Mouse (Mus musculus) testis, adult 2 months (tissue): ENCODE measurements around the gene Nme1. TPM values are rescaled to one million over a fixed set of nuclear protein-coding genes. Genes with fewer than 3 reads are reported as not detected.

ENCODE experiments used
- H3K27ac ChIP-seq: fragments of 200-500 bp; 2 replicates; pipeline ENCODE4 v1.5.1; 2012; ENCODE audit warnings: low read depth, low read length; ENCODE audit not compliant: control insufficient read depth, insufficient read depth
- H3K27me3 ChIP-seq: fragments of 200-500 bp; 2 replicates; pipeline ENCODE4 v1.6.1; 2012; ENCODE audit warnings: mild to moderate bottlenecking, low read length, moderate library complexity; ENCODE audit not compliant: control insufficient read depth, insufficient read depth
- H3K36me3 ChIP-seq: fragments of 200-500 bp; 2 replicates; pipeline ENCODE4 v1.6.1; 2012; ENCODE audit warnings: mild to moderate bottlenecking, low read length; ENCODE audit not compliant: control insufficient read depth, insufficient read depth
- H3K4me1 ChIP-seq: fragments of 200-500 bp; 2 replicates; pipeline ENCODE4 v1.6.1; 2012; ENCODE audit warnings: low read length; ENCODE audit not compliant: control insufficient read depth, insufficient read depth
- H3K4me3 ChIP-seq: fragments of 200-500 bp; 2 replicates; pipeline ENCODE4 v1.5.1; 2012; ENCODE audit warnings: low read depth, mild to moderate bottlenecking, low read length, moderate library complexity, mixed read lengths; ENCODE audit not compliant: control insufficient read depth
- CTCF ChIP-seq: fragments of 200-500 bp; IDR thresholded peaks from 2 replicates; pipeline ENCODE4 v1.5.1; 2012; ENCODE audit warnings: low read depth, mild to moderate bottlenecking, inconsistent platforms, low read length, moderate library complexity; ENCODE audit not compliant: control insufficient read depth, insufficient read depth, insufficient replicate concordance
- POLR2A ChIP-seq: fragments of 200-500 bp; IDR thresholded peaks from 2 replicates; pipeline ENCODE4 v1.6.1; 2012; ENCODE audit warnings: low read depth, mild to moderate bottlenecking, inconsistent platforms, low read length, moderate library complexity; ENCODE audit not compliant: control insufficient read depth
- polyA plus RNA-seq: library from polyadenylated mRNA; depleted of rRNA; stranded (reverse); fragments of >200 nt; gene quantifications from 2 replicates; pipeline ENCODE4 v1.2.3, GENCODE M21; 2012

Gene Nme1
- polyA plus RNA-seq, 1 experiment = 51.5 TPM

GRCm38 (mm10) chr11:93963013-93963412 lies 5.3 kb downstream of the Nme1 start:
- no peak overlapping the region for H3K27ac ChIP-seq

GRCm38 (mm10) chr11:93961482-93961881 lies 6.8 kb downstream of the Nme1 start:
- Histone ChIP-seq H3K27me3 (no peaks in the 10 kb centered on the region), H3K4me1 (no peaks in the 10 kb centered on the region), H3K4me3 (no peak overlapping the region), H3K27ac (no peak overlapping the region), H3K36me3 (no peaks in the 10 kb centered on the region; the same call in 1 of the 2 replicates)
- TF ChIP-seq CTCF (no peak), POLR2A (no peak)

More at GRCm38 (mm10) chr11:93963013-93963412, 5.3 kb downstream of the Nme1 start:
- H3K4me3 ChIP-seq = no peak overlapping the region
- H3K36me3 ChIP-seq = no peaks in the 10 kb centered on the region; the same call in 1 of the 2 replicates
- TF ChIP-seq CTCF (no peak), POLR2A (no peak)
- no peaks in the 10 kb centered on the region; the same call in none of the 2 replicates for H3K4me1 ChIP-seq
- H3K27me3 ChIP-seq = no peaks in the 10 kb centered on the region

DNA sequence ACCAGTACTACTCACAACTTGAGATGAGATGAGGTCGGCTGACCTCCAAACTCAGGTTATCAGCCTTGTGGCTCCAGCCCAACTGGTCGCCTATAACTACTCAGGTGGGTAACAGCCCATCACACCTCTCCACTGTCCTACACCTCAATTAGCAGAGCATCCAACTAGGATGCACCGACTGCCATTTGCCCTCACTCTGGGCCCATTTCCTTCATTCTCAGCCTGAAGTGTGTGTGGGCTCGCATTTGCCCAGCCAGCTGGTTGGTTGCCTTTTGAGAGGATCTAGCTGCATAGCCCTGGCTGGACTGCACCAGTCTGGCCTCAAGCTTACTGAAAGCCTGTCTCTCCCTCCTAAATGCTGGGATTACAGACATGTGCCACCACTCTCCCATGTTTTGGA lies 10.6 kb downstream of the Nme1 start:
- Histone ChIP-seq H3K27me3 (no peaks in the 10 kb centered on the region), H3K27ac (no peak overlapping the region), H3K36me3 (no peaks in the 10 kb centered on the region), H3K4me3 (no peak overlapping the region), H3K4me1 (peaks cover 16% of the 10 kb centered on the region)
- TF ChIP-seq CTCF = no peak
- no peak for TF ChIP-seq POLR2A

GRCm38 (mm10) chr11:93957031-93957555 lies 11.2 kb downstream of the Nme1 start:
- Histone ChIP-seq H3K27ac (no peak overlapping the region), H3K36me3 (no peaks in the 10 kb centered on the region), H3K4me3 (no peak overlapping the region), H3K27me3 (no peaks in the 10 kb centered on the region), H3K4me1 (peaks cover 16% of the 10 kb centered on the region)
- TF ChIP-seq POLR2A (no peak), CTCF (no peak)

DNA sequence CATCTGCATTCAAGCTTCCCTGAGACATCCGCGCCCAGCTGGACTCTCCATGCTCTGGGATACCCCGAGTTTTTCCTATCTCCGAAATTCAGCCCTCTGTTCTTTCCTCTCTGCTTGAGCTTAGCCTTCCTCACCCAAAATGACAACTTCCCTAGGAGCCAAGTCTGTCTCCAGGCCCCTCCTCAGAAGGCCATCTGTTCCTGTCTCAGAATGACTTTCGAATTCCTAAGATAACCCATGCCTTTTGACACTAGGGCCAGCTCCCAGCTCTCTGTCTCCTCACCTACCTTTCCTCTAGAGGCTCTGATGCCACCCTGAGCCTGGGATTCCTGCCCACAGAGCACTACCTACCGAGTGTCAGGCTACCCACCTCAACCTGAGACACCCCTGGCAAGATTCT lies 12.2 kb downstream of the Nme1 start, which contains the start of gene Nme2:
Nme2 (minus strand) TSS at position 101 of the 400 bp plus-strand sequence.
- Histone ChIP-seq H3K36me3 (no peaks in the 10 kb centered on the region), H3K4me3 (peak within 1 kb of the TSS; percentile 92), H3K27ac (peak within 1 kb of the TSS; percentile 90), H3K27me3 (no peaks in the 10 kb centered on the region), H3K4me1 (peaks cover 16% of the 10 kb centered on the region)
- TF ChIP-seq CTCF (no peak), POLR2A (no peak)

- no peaks in the 10 kb centered on the region for H3K36me3 ChIP-seq
Measured at GRCm38 (mm10) chr11:93955256-93956150, 12.8 kb downstream of the Nme1 start.

DNA sequence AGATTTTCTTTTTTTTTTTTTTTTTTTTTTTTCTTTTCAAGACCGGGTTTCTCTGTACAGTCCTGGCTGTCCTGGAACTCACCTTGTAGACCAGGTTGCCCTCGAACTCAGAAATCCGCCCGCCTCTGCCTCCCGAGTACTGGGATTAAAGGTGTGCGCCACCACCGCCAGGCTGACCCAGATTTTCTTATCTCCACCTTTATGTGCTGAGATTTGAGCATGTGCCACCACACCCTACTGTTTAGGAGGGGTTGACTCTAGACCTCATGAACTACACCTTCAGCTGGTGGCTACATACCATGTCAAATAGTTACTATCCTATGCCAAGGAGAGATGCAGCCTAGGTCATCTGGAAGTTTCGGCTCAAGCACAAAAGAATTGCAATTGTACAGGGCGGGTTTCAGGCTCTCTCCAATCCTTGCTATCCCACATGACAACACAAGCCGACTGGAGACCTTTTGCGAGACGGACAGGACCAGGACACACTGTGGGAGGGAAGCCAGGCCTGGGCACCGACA lies 13.5 kb downstream of the Nme1 start:
- Histone ChIP-seq H3K4me3 (peak overlapping the region; percentile 92), H3K36me3 (no peaks in the 10 kb centered on the region), H3K4me1 (peaks cover 16% of the 10 kb centered on the region), H3K27me3 (no peaks in the 10 kb centered on the region), H3K27ac (peak overlapping the region; percentile 90)
- TF ChIP-seq CTCF (no peak), POLR2A (peak; percentile 47; the same call in 1 of the 2 replicates)

More at GRCm38 (mm10) chr11:93955256-93956150, 12.8 kb downstream of the Nme1 start:
- peaks cover 16% of the 10 kb centered on the region for H3K4me1 ChIP-seq
- TF ChIP-seq CTCF (no peak; the same call in 1 of the 2 replicates), POLR2A (peak; percentile 36; the same call in 1 of the 2 replicates)
- peak overlapping the region; percentile 90 for H3K27ac ChIP-seq
- no peaks in the 10 kb centered on the region for H3K27me3 ChIP-seq
- H3K4me3 ChIP-seq = peak overlapping the region; percentile 92

- Histone ChIP-seq H3K4me1 (peaks cover 16% of the 10 kb centered on the region), H3K27ac (no peak overlapping the region), H3K27me3 (no peaks in the 10 kb centered on the region), H3K36me3 (no peaks in the 10 kb centered on the region), H3K4me3 (no peak overlapping the region)
- TF ChIP-seq POLR2A (no peak), CTCF (no peak)
Measured at GRCm38 (mm10) chr11:93952376-93952775, 15.9 kb downstream of the Nme1 start.
